In the genomic region with DNA sequence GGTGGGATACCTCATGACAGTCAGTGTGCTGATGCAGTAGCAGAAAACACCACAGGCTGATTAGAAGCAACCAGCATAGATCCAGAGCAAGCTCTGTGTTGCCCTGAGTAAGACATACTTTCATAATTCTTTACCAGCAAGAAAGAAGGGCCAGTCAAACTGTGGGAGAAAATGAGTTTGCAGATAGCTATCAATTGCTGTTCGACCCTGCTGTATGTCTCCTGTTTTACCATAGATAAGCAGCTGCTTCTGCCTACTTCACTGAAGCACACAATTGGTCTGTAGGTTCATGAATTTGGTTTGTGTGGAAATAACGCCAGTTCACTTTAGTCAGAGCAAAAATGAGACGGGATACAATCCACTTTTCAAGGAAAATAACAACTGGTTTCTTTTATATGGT, we compare ENCODE assay signal across 17 mouse cellular contexts.
"Had no signal": no experiment of that assay in that cellular context is flagged by ENCODE, and none has a peak within 500 bp of the region (broad histone marks: within the 10 kb centered on the region; RNA-seq: fewer than 3 reads in every experiment).

No protein-coding gene starts in this region.

- H3K4me1 ChIP-seq: lung, embryonic 15.5 days; megakaryocyte, embryonic 14.5 days; midbrain, embryonic 13.5 days; midbrain, embryonic 15.5 days; neural tube, embryonic 12.5 days; stomach, embryonic 15.5 days had no signal

- ATAC-seq: lung, postnatal 0 days; midbrain, embryonic 13.5 days; midbrain, embryonic 15.5 days had no signal

- H3K27ac ChIP-seq: lung, embryonic 15.5 days; macrophage; midbrain, embryonic 13.5 days; midbrain, embryonic 15.5 days; neural tube, embryonic 12.5 days; stomach, embryonic 15.5 days; stomach, postnatal 0 days had no signal

- H3K27me3 ChIP-seq: lung, embryonic 15.5 days; megakaryocyte, embryonic 14.5 days; midbrain, embryonic 13.5 days; midbrain, embryonic 15.5 days; neural tube, embryonic 12.5 days; stomach, embryonic 15.5 days had no signal

- DNase-seq: lung, adult 2 months; lung, postnatal 14 days; lung, postnatal 36 days; right cerebral cortex, postnatal 14 days; thymus, adult 2 months; thymus, postnatal 25 days; thymus, postnatal 4 days had no signal

- H3K9ac ChIP-seq: lung, embryonic 15.5 days; midbrain, embryonic 13.5 days; midbrain, embryonic 15.5 days; neural tube, embryonic 12.5 days; stomach, embryonic 15.5 days had no signal

- H3K4me3 ChIP-seq: lung, embryonic 15.5 days; megakaryocyte, embryonic 14.5 days; midbrain, embryonic 13.5 days; midbrain, embryonic 15.5 days; neural tube, embryonic 12.5 days; stomach, embryonic 15.5 days had no signal

- H3K9me3 ChIP-seq: lung, embryonic 15.5 days; megakaryocyte, embryonic 14.5 days; midbrain, embryonic 13.5 days; midbrain, embryonic 15.5 days; neural tube, embryonic 12.5 days; stomach, embryonic 15.5 days had no signal

- H3K4me2 ChIP-seq: lung, embryonic 15.5 days; midbrain, embryonic 11.5 days; midbrain, embryonic 13.5 days; midbrain, embryonic 15.5 days; neural tube, embryonic 12.5 days; stomach, embryonic 15.5 days had no signal

- H3K36me3 ChIP-seq: lung, embryonic 15.5 days; midbrain, embryonic 13.5 days; midbrain, embryonic 15.5 days; neural tube, embryonic 12.5 days; stomach, embryonic 15.5 days had no signal
